Mouse (Mus musculus): ENCODE measurements around the gene Cxcr1. TPM values are rescaled to one million over a fixed set of nuclear protein-coding genes. Genes with fewer than 3 reads are reported as not detected.

The Cxcr1 gene
- total RNA-seq (2021) (not detected), polyA plus RNA-seq (2012; rRNA removed) (not detected in 2 replicates)
- long read RNA-seq: 0 reads

GRCm38 (mm10) chr1:74194445-74194844 is at the start of gene Cxcr1:
Gene Cxcr1, minus strand, starts transcription at chr1:74194631.
- TF ChIP-seq POLR2A (IDR thresholded peaks at IDR 0.05; ENCODE audit: insufficient read depth, low read depth, low read length) (no peak), CTCF (IDR thresholded peaks at IDR 0.05) (no peak), EP300 (IDR thresholded peaks at IDR 0.05; ENCODE audit: insufficient read depth, low read depth, low read length) (no peak)
- intact Hi-C loops (cut with DNase I): no loop called here
- Histone ChIP-seq H3K4me3 (no peak within 1 kb of the TSS), H3K4me1 (ENCODE audit: control insufficient read depth, insufficient read depth, low read length) (no peaks in the 10 kb centered on the region), H3K79me2 (replicated peaks; ENCODE audit: control insufficient read depth, insufficient read depth, low read length) (no peaks in the 10 kb centered on the region), H3K27ac (no peak within 1 kb of the TSS), H3K27me3 (ENCODE audit: control insufficient read depth, insufficient read depth, low read length) (no peaks in the 10 kb centered on the region), H3K36me3 (ENCODE audit: control insufficient read depth, insufficient read depth, low read length) (no peaks in the 10 kb centered on the region), H3K9ac (ENCODE audit: low read depth, low read length) (no peak within 1 kb of the TSS)
- 70% methylated on average over 8 of the region's 8 CpGs for WGBS
- no peak for DNase-seq

- Histone ChIP-seq H3K27ac (peak overlapping the region; percentile 62), H3K27me3 (ENCODE audit: control insufficient read depth, insufficient read depth, low read length) (no peaks in the 10 kb centered on the region), H3K79me2 (replicated peaks; ENCODE audit: control insufficient read depth, insufficient read depth, low read length) (peaks cover 12% of the 10 kb centered on the region), H3K36me3 (ENCODE audit: control insufficient read depth, insufficient read depth, low read length) (peaks cover 52% of the 10 kb centered on the region), H3K4me3 (no peak overlapping the region), H3K9ac (ENCODE audit: low read depth, low read length) (0 out of 2 replicates have a peak overlapping the region, but pooled peaks have one; percentile 28), H3K4me1 (ENCODE audit: control insufficient read depth, insufficient read depth, low read length) (peaks cover 25% of the 10 kb centered on the region)
- WGBS: 12% methylated on average over 4 of the region's 4 CpGs
- intact Hi-C loops (cut with DNase I): no loop called here
- DNase-seq: no peak
- TF ChIP-seq POLR2A (IDR thresholded peaks at IDR 0.05; ENCODE audit: insufficient read depth, low read depth, low read length) (no peak), EP300 (IDR thresholded peaks at IDR 0.05; ENCODE audit: insufficient read depth, low read depth, low read length) (no peak), CTCF (IDR thresholded peaks at IDR 0.05) (no peak)
Observed at GRCm38 (mm10) chr1:74240832-74241231, 46.4 kb upstream of the Cxcr1 start.

- peak overlapping the region; percentile 41; the same call in 1 of the 2 replicates for H3K4me3 ChIP-seq
- peak; percentile 16 to 50 for DNase-seq
- intact Hi-C loops (cut with DNase I): no loop called here
- peaks cover 47% of the 10 kb centered on the region for H3K36me3 ChIP-seq (ENCODE audit: control insufficient read depth, insufficient read depth, low read length)
- TF ChIP-seq EP300 (IDR thresholded peaks at IDR 0.05; ENCODE audit: insufficient read depth, low read depth, low read length): no peak
- no peak for TF ChIP-seq POLR2A (IDR thresholded peaks at IDR 0.05; ENCODE audit: insufficient read depth, low read depth, low read length)
- no peak for TF ChIP-seq CTCF (IDR thresholded peaks at IDR 0.05)
- peak overlapping the region; percentile 62 for H3K27ac ChIP-seq
- peaks cover 22% of the 10 kb centered on the region for H3K4me1 ChIP-seq (ENCODE audit: control insufficient read depth, insufficient read depth, low read length)
- H3K27me3 ChIP-seq (ENCODE audit: control insufficient read depth, insufficient read depth, low read length): no peaks in the 10 kb centered on the region
- H3K9ac ChIP-seq (ENCODE audit: low read depth, low read length): peak overlapping the region; percentile 56
- 7% methylated on average over 6 of the region's 6 CpGs for WGBS
- peaks cover 11% of the 10 kb centered on the region for H3K79me2 ChIP-seq (replicated peaks; ENCODE audit: control insufficient read depth, insufficient read depth, low read length)
Observed at GRCm38 (mm10) chr1:74240311-74240710, 45.9 kb upstream of the Cxcr1 start.

GRCm38 (mm10) chr1:74239618-74240017 is 45.2 kb upstream of the Cxcr1 start:
- DNase-seq: peak; percentile 29 to 47
- Histone ChIP-seq H3K36me3 (ENCODE audit: control insufficient read depth, insufficient read depth, low read length) (peaks cover 43% of the 10 kb centered on the region), H3K27me3 (ENCODE audit: control insufficient read depth, insufficient read depth, low read length) (no peaks in the 10 kb centered on the region), H3K4me3 (peak overlapping the region; percentile 41), H3K27ac (peak overlapping the region; percentile 62), H3K9ac (ENCODE audit: low read depth, low read length) (peak overlapping the region; percentile 72), H3K79me2 (replicated peaks; ENCODE audit: control insufficient read depth, insufficient read depth, low read length) (peaks cover 10% of the 10 kb centered on the region), H3K4me1 (ENCODE audit: control insufficient read depth, insufficient read depth, low read length) (peaks cover 20% of the 10 kb centered on the region)
- no peak for TF ChIP-seq EP300 (IDR thresholded peaks at IDR 0.05; ENCODE audit: insufficient read depth, low read depth, low read length)
- TF ChIP-seq POLR2A (IDR thresholded peaks at IDR 0.05; ENCODE audit: insufficient read depth, low read depth, low read length): no peak
- TF ChIP-seq CTCF (IDR thresholded peaks at IDR 0.05): no peak
- 4% methylated on average over 11 of the region's 11 CpGs for WGBS
- intact Hi-C loops (cut with DNase I): no loop called here

GRCm38 (mm10) chr1:74239162-74239561 is 44.7 kb upstream of the Cxcr1 start:
- Histone ChIP-seq H3K27me3 (ENCODE audit: control insufficient read depth, insufficient read depth, low read length) (no peaks in the 10 kb centered on the region), H3K9ac (ENCODE audit: low read depth, low read length) (no peak overlapping the region), H3K4me1 (ENCODE audit: control insufficient read depth, insufficient read depth, low read length) (peaks cover 19% of the 10 kb centered on the region), H3K4me3 (peak overlapping the region; percentile 41), H3K27ac (peak overlapping the region; percentile 62), H3K79me2 (replicated peaks; ENCODE audit: control insufficient read depth, insufficient read depth, low read length) (peaks cover 8% of the 10 kb centered on the region), H3K36me3 (ENCODE audit: control insufficient read depth, insufficient read depth, low read length) (peaks cover 41% of the 10 kb centered on the region)
- 15% methylated on average over 7 of the region's 7 CpGs for WGBS
- intact Hi-C loops (cut with DNase I): no loop called here
- DNase-seq: peak in 1 of 2 experiments; percentile 9
- no peak for TF ChIP-seq CTCF (IDR thresholded peaks at IDR 0.05)
- TF ChIP-seq POLR2A (IDR thresholded peaks at IDR 0.05; ENCODE audit: insufficient read depth, low read depth, low read length): no peak
- no peak for TF ChIP-seq EP300 (IDR thresholded peaks at IDR 0.05; ENCODE audit: insufficient read depth, low read depth, low read length)

- peak overlapping the region; percentile 43; the same call in 1 of the 2 replicates for H3K9ac ChIP-seq (ENCODE audit: low read depth, low read length)
- TF ChIP-seq EP300 (IDR thresholded peaks at IDR 0.05; ENCODE audit: insufficient read depth, low read depth, low read length) (no peak), POLR2A (IDR thresholded peaks at IDR 0.05; ENCODE audit: insufficient read depth, low read depth, low read length) (no peak)
- DNase-seq: no peak
- 30% methylated on average over 1 of the region's 1 CpGs for WGBS
- peaks cover 6% of the 10 kb centered on the region for H3K79me2 ChIP-seq (replicated peaks; ENCODE audit: control insufficient read depth, insufficient read depth, low read length)
- peak overlapping the region; percentile 97 for H3K27ac ChIP-seq
- intact Hi-C loops (cut with DNase I): no loop called here
- no peaks in the 10 kb centered on the region for H3K27me3 ChIP-seq (ENCODE audit: control insufficient read depth, insufficient read depth, low read length)
- H3K4me3 ChIP-seq: peak overlapping the region; percentile 86
- peaks cover 16% of the 10 kb centered on the region for H3K4me1 ChIP-seq (ENCODE audit: control insufficient read depth, insufficient read depth, low read length)
- peaks cover 36% of the 10 kb centered on the region for H3K36me3 ChIP-seq (ENCODE audit: control insufficient read depth, insufficient read depth, low read length)
Observed at GRCm38 (mm10) chr1:74238136-74238535, 43.7 kb upstream of the Cxcr1 start.
